Mouse (Mus musculus): Measurements from ENCODE around the gene Sh3bp5. TPM values are rescaled to one million over a fixed set of nuclear protein-coding genes. Genes with fewer than 3 reads are reported as not detected.
"Not testable (repeated sequence)": the region's sequence is repeated elsewhere in the genome, so short reads cannot be mapped to it uniquely, and the experiment has no call there.

Gene Sh3bp5
- 13.8 and 15.1 TPM in 2 replicates for polyA plus RNA-seq (2016; fragmentation: Nextera tagmentation; extraction: Ambion mirVana)

- Histone ChIP-seq H3K4me1 (peaks cover 47% of the 10 kb centered on the region), H3K36me3 (no peaks in the 10 kb centered on the region), H3K27ac (peak within 1 kb of the TSS; percentile 59), H3K4me2 (peak within 1 kb of the TSS; percentile 93), H3K4me3 (peak within 1 kb of the TSS; percentile 68), H3K9me3 (replicated peaks) (no peaks in the 10 kb centered on the region), H3K9ac (peak within 1 kb of the TSS; percentile 71), H3K27me3 (replicated peaks) (peaks cover 47% of the 10 kb centered on the region)
- WGBS (ENCODE audit: insufficient replicate concordance), result 7% methylated on average over 49 of the region's 49 CpGs
- peak; percentile 82 for ATAC-seq
These were observed at the start of gene Sh3bp5 for GRCm38 (mm10) chr14:31435930-31436693. Gene Sh3bp5 (minus strand): TSS chr14:31436078.

- Histone ChIP-seq H3K4me1 (no peaks in the 10 kb centered on the region), H3K9me3 (replicated peaks) (no peaks in the 10 kb centered on the region), H3K9ac (no peak overlapping the region), H3K4me2 (no peak overlapping the region), H3K27me3 (replicated peaks) (no peaks in the 10 kb centered on the region), H3K36me3 (peaks cover 96% of the 10 kb centered on the region), H3K4me3 (no peak overlapping the region), H3K27ac (no peak overlapping the region)
- ATAC-seq, result no peak
- WGBS (ENCODE audit: insufficient replicate concordance), result 79% methylated on average over 5 of the region's 5 CpGs
These were observed 46.5 kb upstream of the Sh3bp5 start for GRCm38 (mm10) chr14:31482417-31482816.

GRCm38 (mm10) chr14:31473297-31473696 is 37.4 kb upstream of the Sh3bp5 start:
- no peak for ATAC-seq
- no peak overlapping the region for H3K27ac ChIP-seq
- WGBS (ENCODE audit: insufficient replicate concordance), result 73% methylated on average over 2 of the region's 2 CpGs

GRCm38 (mm10) chr14:31472451-31473061 is 36.7 kb upstream of the Sh3bp5 start:
- H3K36me3 ChIP-seq, result 0 out of 2 replicates have a peak, but pooled peaks cover 4% of the 10 kb centered on the region
- 6% methylated on average over 5 of the region's 5 CpGs for WGBS (ENCODE audit: insufficient replicate concordance)
- H3K27ac ChIP-seq, result no peak overlapping the region
- no peak overlapping the region for H3K9ac ChIP-seq
- no peak for ATAC-seq
- no peaks in the 10 kb centered on the region for H3K27me3 ChIP-seq (replicated peaks)
- no peak overlapping the region for H3K4me3 ChIP-seq
- H3K4me2 ChIP-seq, result no peak overlapping the region
- H3K4me1 ChIP-seq, result no peaks in the 10 kb centered on the region
- no peaks in the 10 kb centered on the region for H3K9me3 ChIP-seq (replicated peaks)

More at GRCm38 (mm10) chr14:31473297-31473696, 37.4 kb upstream of the Sh3bp5 start:
- no peaks in the 10 kb centered on the region for H3K9me3 ChIP-seq (replicated peaks)
- H3K36me3 ChIP-seq, result peaks cover 10% of the 10 kb centered on the region
- no peak overlapping the region for H3K4me3 ChIP-seq
- H3K4me2 ChIP-seq, result no peak overlapping the region
- no peaks in the 10 kb centered on the region for H3K27me3 ChIP-seq (replicated peaks)
- no peaks in the 10 kb centered on the region for H3K4me1 ChIP-seq
- no peak overlapping the region for H3K9ac ChIP-seq

- no peak overlapping the region for H3K27ac ChIP-seq
- no peak for ATAC-seq
- H3K4me1 ChIP-seq, result no peaks in the 10 kb centered on the region
- H3K9ac ChIP-seq, result no peak overlapping the region
- H3K4me2 ChIP-seq, result no peak overlapping the region
- H3K9me3 ChIP-seq (replicated peaks), result no peaks in the 10 kb centered on the region
- no peak overlapping the region for H3K4me3 ChIP-seq
- no peaks in the 10 kb centered on the region for H3K27me3 ChIP-seq (replicated peaks)
- 51% methylated on average over 4 of the region's 4 CpGs for WGBS (ENCODE audit: insufficient replicate concordance)
- no peaks in the 10 kb centered on the region for H3K36me3 ChIP-seq
These were observed 33.8 kb upstream of the Sh3bp5 start for GRCm38 (mm10) chr14:31469711-31470110.

GRCm38 (mm10) chr14:31464176-31464575 is 28.3 kb upstream of the Sh3bp5 start:
- 57% methylated on average over 8 of the region's 8 CpGs for WGBS (ENCODE audit: insufficient replicate concordance)
- Histone ChIP-seq H3K4me3 (no peak overlapping the region), H3K9ac (no peak overlapping the region), H3K4me2 (no peak overlapping the region), H3K27ac (no peak overlapping the region), H3K9me3 (replicated peaks) (no peaks in the 10 kb centered on the region), H3K36me3 (no peaks in the 10 kb centered on the region), H3K27me3 (replicated peaks) (no peaks in the 10 kb centered on the region), H3K4me1 (no peaks in the 10 kb centered on the region)
- ATAC-seq, result no peak

GRCm38 (mm10) chr14:31462886-31463285 is 27.0 kb upstream of the Sh3bp5 start:
- no peak for ATAC-seq
- WGBS (ENCODE audit: insufficient replicate concordance), result 78% methylated on average over 6 of the region's 6 CpGs
- Histone ChIP-seq H3K9ac (no peak overlapping the region), H3K4me1 (no peaks in the 10 kb centered on the region), H3K36me3 (no peaks in the 10 kb centered on the region), H3K27me3 (replicated peaks) (no peaks in the 10 kb centered on the region), H3K4me3 (no peak overlapping the region), H3K9me3 (replicated peaks) (no peaks in the 10 kb centered on the region), H3K27ac (no peak overlapping the region), H3K4me2 (no peak overlapping the region)

- ATAC-seq; H3K4me1 ChIP-seq; H3K27me3 ChIP-seq (replicated peaks); H3K9ac ChIP-seq; H3K4me3 ChIP-seq; H3K36me3 ChIP-seq; H3K4me2 ChIP-seq; H3K27ac ChIP-seq; H3K9me3 ChIP-seq (replicated peaks): not testable (repeated sequence)
- 59% methylated on average over 5 of the region's 5 CpGs for WGBS (ENCODE audit: insufficient replicate concordance)
These were observed 26.3 kb upstream of the Sh3bp5 start for GRCm38 (mm10) chr14:31462226-31462625.

GRCm38 (mm10) chr14:31458006-31458405 is 22.1 kb upstream of the Sh3bp5 start:
- Histone ChIP-seq H3K4me2 (no peak overlapping the region), H3K27me3 (replicated peaks) (no peaks in the 10 kb centered on the region), H3K4me3 (no peak overlapping the region), H3K9me3 (replicated peaks) (no peaks in the 10 kb centered on the region), H3K4me1 (peaks cover 6% of the 10 kb centered on the region), H3K27ac (no peak overlapping the region), H3K36me3 (no peaks in the 10 kb centered on the region), H3K9ac (no peak overlapping the region)
- no peak for ATAC-seq
- WGBS (ENCODE audit: insufficient replicate concordance), result 81% methylated on average over 12 of the region's 12 CpGs

GRCm38 (mm10) chr14:31456064-31456721 is 20.3 kb upstream of the Sh3bp5 start:
- 61% methylated on average over 6 of the region's 6 CpGs for WGBS (ENCODE audit: insufficient replicate concordance)
- H3K4me3 ChIP-seq, result no peak overlapping the region
- ATAC-seq, result no peak
- H3K9me3 ChIP-seq (replicated peaks), result no peaks in the 10 kb centered on the region
- H3K27ac ChIP-seq, result no peak overlapping the region
- no peak overlapping the region for H3K9ac ChIP-seq
- no peaks in the 10 kb centered on the region for H3K36me3 ChIP-seq
- no peak overlapping the region for H3K4me2 ChIP-seq
- no peaks in the 10 kb centered on the region for H3K27me3 ChIP-seq (replicated peaks)
- H3K4me1 ChIP-seq, result peaks cover 6% of the 10 kb centered on the region

GRCm38 (mm10) chr14:31454849-31455566 is 19.1 kb upstream of the Sh3bp5 start:
- Histone ChIP-seq H3K27me3 (replicated peaks) (no peaks in the 10 kb centered on the region), H3K27ac (no peak overlapping the region), H3K36me3 (no peaks in the 10 kb centered on the region), H3K9me3 (replicated peaks) (no peaks in the 10 kb centered on the region), H3K4me2 (no peak overlapping the region), H3K9ac (no peak overlapping the region), H3K4me1 (peaks cover 6% of the 10 kb centered on the region), H3K4me3 (no peak overlapping the region)
- WGBS (ENCODE audit: insufficient replicate concordance), result 74% methylated on average over 8 of the region's 8 CpGs
- ATAC-seq, result no peak

- H3K27me3 ChIP-seq (replicated peaks); H3K9ac ChIP-seq; H3K4me1 ChIP-seq; H3K27ac ChIP-seq; H3K4me2 ChIP-seq; H3K9me3 ChIP-seq (replicated peaks); H3K4me3 ChIP-seq; H3K36me3 ChIP-seq; ATAC-seq: not testable (repeated sequence)
- WGBS (ENCODE audit: insufficient replicate concordance), result 70% methylated on average over 12 of the region's 12 CpGs
These were observed 18.1 kb upstream of the Sh3bp5 start for GRCm38 (mm10) chr14:31453946-31454345.
